Mouse (Mus musculus): ENCODE measurements around the gene Xirp1. TPM values are rescaled to one million over a fixed set of nuclear protein-coding genes. Genes with fewer than 3 reads are reported as not detected.
"Not testable (repeated sequence)": the region's sequence is repeated elsewhere in the genome, so short reads cannot be mapped to it uniquely, and the experiment has no call there.

The Xirp1 gene
- total RNA-seq, 4 experiments from 2014 or later: 130 to 157 (median 141) TPM

- peak; percentile 78 for DNase-seq (ENCODE audit: low spot score)
These were observed 3.0 kb downstream of the Xirp1 start for GRCm38 (mm10) chr9:120020285-120020890.

GRCm38 (mm10) chr9:120016956-120017355 lies 6.4 kb downstream of the Xirp1 start:
- DNase-seq (ENCODE audit: low spot score): no peak

GRCm38 (mm10) chr9:120014828-120015227 lies 8.6 kb downstream of the Xirp1 start:
- DNase-seq (ENCODE audit: low spot score): no peak

- no peak for DNase-seq (ENCODE audit: low spot score)
These were observed 10.1 kb downstream of the Xirp1 start for GRCm38 (mm10) chr9:120013251-120013820.

GRCm38 (mm10) chr9:120012781-120013180 lies 10.6 kb downstream of the Xirp1 start:
- DNase-seq (ENCODE audit: low spot score): no peak

GRCm38 (mm10) chr9:120012161-120012560 lies 11.2 kb downstream of the Xirp1 start:
- not testable (repeated sequence) for DNase-seq (ENCODE audit: low spot score)

GRCm38 (mm10) chr9:120011533-120011932 lies 11.9 kb downstream of the Xirp1 start:
- peak; percentile 75 for DNase-seq (ENCODE audit: low spot score)

- peak; percentile 96 for DNase-seq (ENCODE audit: low spot score)
These were observed 12.5 kb downstream of the Xirp1 start for GRCm38 (mm10) chr9:120010781-120011511.

GRCm38 (mm10) chr9:120009871-120010270 lies 13.5 kb downstream of the Xirp1 start:
- DNase-seq (ENCODE audit: low spot score): no peak

- no peak for DNase-seq (ENCODE audit: low spot score)
These were observed 14.1 kb downstream of the Xirp1 start for GRCm38 (mm10) chr9:120009226-120009841.

- no peak for DNase-seq (ENCODE audit: low spot score)
These were observed 15.6 kb downstream of the Xirp1 start for GRCm38 (mm10) chr9:120007833-120008232.

GRCm38 (mm10) chr9:120005936-120006335 lies 17.5 kb downstream of the Xirp1 start:
- no peak for DNase-seq (ENCODE audit: low spot score)

- DNase-seq (ENCODE audit: low spot score): no peak
These were observed 20.5 kb downstream of the Xirp1 start for GRCm38 (mm10) chr9:120002893-120003292.

GRCm38 (mm10) chr9:120001945-120002725 lies 21.3 kb downstream of the Xirp1 start:
- DNase-seq (ENCODE audit: low spot score): peak; percentile 95

GRCm38 (mm10) chr9:120000761-120001160 lies 22.6 kb downstream of the Xirp1 start:
- DNase-seq (ENCODE audit: low spot score): no peak

GRCm38 (mm10) chr9:119999636-120000035 lies 23.8 kb downstream of the Xirp1 start:
- peak; percentile 56 for DNase-seq (ENCODE audit: low spot score)

GRCm38 (mm10) chr9:119998776-119999175 lies 24.6 kb downstream of the Xirp1 start:
- no peak for DNase-seq (ENCODE audit: low spot score)

GRCm38 (mm10) chr9:119996080-119996479 lies 27.3 kb downstream of the Xirp1 start:
- DNase-seq (ENCODE audit: low spot score): no peak

GRCm38 (mm10) chr9:119994207-119994606 lies 29.2 kb downstream of the Xirp1 start:
- no peak for DNase-seq (ENCODE audit: low spot score)

GRCm38 (mm10) chr9:119993092-119993844 lies 30.1 kb downstream of the Xirp1 start:
- DNase-seq (ENCODE audit: low spot score): no peak

GRCm38 (mm10) chr9:119991310-119991709 lies 32.1 kb downstream of the Xirp1 start:
- DNase-seq (ENCODE audit: low spot score): no peak
